10 mouse cellular contexts compared by ENCODE assay signal in the genomic region with DNA sequence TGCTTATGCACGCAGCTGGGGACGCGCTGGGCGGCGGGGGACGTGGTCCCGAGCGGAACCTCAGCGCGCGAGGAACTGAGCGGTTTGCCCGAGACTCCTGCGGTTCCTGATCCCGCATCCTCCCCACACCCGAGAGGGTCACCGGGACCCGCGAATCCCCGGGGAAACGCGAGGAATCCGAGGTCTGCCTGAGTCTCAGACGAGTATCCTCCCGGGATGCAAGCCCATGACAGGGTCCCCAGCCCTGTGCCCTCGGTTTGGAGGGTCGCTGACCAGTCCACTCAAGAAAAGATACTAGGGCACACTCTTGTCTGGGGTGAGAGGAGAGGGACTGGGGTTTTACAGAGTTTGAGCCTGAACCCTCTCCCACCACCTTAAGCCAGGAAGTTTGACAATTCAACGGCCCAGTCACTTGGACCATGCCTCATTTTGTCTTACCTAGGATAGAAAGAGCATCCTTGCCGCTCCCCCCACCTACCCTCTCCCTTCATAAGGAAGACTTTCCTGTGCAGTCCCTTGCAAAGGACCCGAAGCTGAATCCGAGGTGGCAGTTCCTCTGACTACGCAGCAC. TPM values are rescaled to one million over a fixed set of nuclear protein-coding genes. Genes with fewer than 3 reads are reported as not detected.
DNase-seq lines count a peak whose midpoint lies in the region; ATAC-seq and TF ChIP-seq lines count a peak whose summit lies in the region.
"Had no signal": no experiment of that assay in that cellular context is flagged by ENCODE, and none has a peak within 500 bp of the region (broad histone marks: within the 10 kb centered on the region; RNA-seq: fewer than 3 reads in every experiment).

No protein-coding gene starts in this region.

- peak overlapping the region; percentile 57 for H3ac ChIP-seq in myocyte (ENCODE audit: control insufficient read depth, insufficient read length)

- H3K4me3 ChIP-seq in kidney, embryonic 16.5 days (ENCODE audit: low read length), result peak overlapping the region; percentile 67
- H3K4me3 ChIP-seq in embryonic facial prominence, embryonic 12.5 days, result peak overlapping the region; percentile 73
- H3K4me3 ChIP-seq in intestine, embryonic 14.5 days (ENCODE audit: low read depth, low read length), result peak overlapping the region; percentile 55
- H3K4me3 ChIP-seq in myocyte, result no peak overlapping the region
- H3K4me3 ChIP-seq: erythroblast, embryonic 14.5 days had no signal

- peak overlapping the region; percentile 77 for H3K9ac ChIP-seq in kidney, embryonic 16.5 days (replicated peaks; ENCODE audit: low read length)
- H3K9ac ChIP-seq in embryonic facial prominence, embryonic 12.5 days, result peak overlapping the region; percentile 78
- H3K9ac ChIP-seq in intestine, embryonic 14.5 days (ENCODE audit: low read length), result peak overlapping the region; percentile 61

- peaks cover 6% of the 10 kb centered on the region; the same call in 1 of the 2 replicates for H3K4me1 ChIP-seq in kidney, embryonic 16.5 days (ENCODE audit: insufficient read depth, low read length)
- H3K4me1 ChIP-seq in embryonic facial prominence, embryonic 12.5 days, result no peaks in the 10 kb centered on the region
- H3K4me1 ChIP-seq in intestine, embryonic 14.5 days (replicated peaks; ENCODE audit: control insufficient read depth, insufficient read depth, low read length), result 0 out of 2 replicates have a peak, but pooled peaks cover 3% of the 10 kb centered on the region

- H3K27ac ChIP-seq in kidney, embryonic 16.5 days (ENCODE audit: low read length), result no peak overlapping the region
- H3K27ac ChIP-seq in embryonic facial prominence, embryonic 12.5 days, result no peak overlapping the region
- no peak overlapping the region for H3K27ac ChIP-seq in intestine, embryonic 14.5 days (ENCODE audit: low read depth)

- H3K36me3 ChIP-seq in kidney, embryonic 16.5 days (ENCODE audit: insufficient read depth, low read length), result no peaks in the 10 kb centered on the region
- H3K36me3 ChIP-seq in embryonic facial prominence, embryonic 12.5 days, result no peaks in the 10 kb centered on the region
- H3K36me3 ChIP-seq in intestine, embryonic 14.5 days (ENCODE audit: control insufficient read depth, insufficient read depth, low read length), result no peaks in the 10 kb centered on the region
- no peaks in the 10 kb centered on the region for H3K36me3 ChIP-seq in myocyte (ENCODE audit: control insufficient read depth, insufficient read depth)

- H3K4me2 ChIP-seq in kidney, embryonic 16.5 days (replicated peaks; ENCODE audit: low read depth, low read length), result peak overlapping the region; percentile 99
- peak overlapping the region; percentile 97 for H3K4me2 ChIP-seq in embryonic facial prominence, embryonic 12.5 days (replicated peaks)
- peak overlapping the region; percentile 95 for H3K4me2 ChIP-seq in intestine, embryonic 14.5 days (ENCODE audit: low read length)
- H3K4me2 ChIP-seq in myocyte (ENCODE audit: low read depth), result peak overlapping the region; percentile 58

- H3K79me2 ChIP-seq in myocyte (ENCODE audit: control insufficient read depth, insufficient read depth), result no peaks in the 10 kb centered on the region

- ATAC-seq in kidney, embryonic 16.5 days (ENCODE audit: low FRiP score, low TSS enrichment), result peak; percentile 3; the same call in 1 of the 2 replicates
- no peak for ATAC-seq in embryonic facial prominence, embryonic 12.5 days (ENCODE audit: insufficient number of reproducible peaks, insufficient read depth, low FRiP score, low TSS enrichment)
- ATAC-seq in intestine, embryonic 14.5 days (replicated peaks; ENCODE audit: low FRiP score, low TSS enrichment, low read depth), result no peak
- ATAC-seq in frontal cortex, adult (ENCODE audit: low TSS enrichment), result no peak; the same call in none of the 2 replicates

- DNase-seq in kidney, postnatal 14 days, result no peak
- peak; percentile 76 for DNase-seq in intestine, embryonic 14.5 days (ENCODE audit: low spot score)
- no peak for DNase-seq in layer of hippocampus, adult 8-10 months (ENCODE audit: low spot score in 2 of 2)
- DNase-seq in frontal cortex, postnatal 14 days (ENCODE audit: low spot score in 2 of 2), result no peak

- no peak for TF ChIP-seq POLR2A in myocyte (IDR thresholded peaks at IDR 0.05; ENCODE audit: insufficient read length, low read depth)

- no peaks in the 10 kb centered on the region for H3K9me3 ChIP-seq in kidney, embryonic 16.5 days (ENCODE audit: low read length)
- H3K9me3 ChIP-seq in embryonic facial prominence, embryonic 12.5 days, result no peaks in the 10 kb centered on the region
- H3K9me3 ChIP-seq in intestine, embryonic 14.5 days (ENCODE audit: control insufficient read depth, low read length), result no peaks in the 10 kb centered on the region

- peaks cover 28% of the 10 kb centered on the region for H3K27me3 ChIP-seq in kidney, embryonic 16.5 days (ENCODE audit: insufficient read depth, low read length)
- peaks cover 51% of the 10 kb centered on the region for H3K27me3 ChIP-seq in embryonic facial prominence, embryonic 12.5 days
- H3K27me3 ChIP-seq in intestine, embryonic 14.5 days (replicated peaks; ENCODE audit: control insufficient read depth, insufficient read depth, low read length), result peaks cover 45% of the 10 kb centered on the region
- H3K27me3 ChIP-seq in myocyte (ENCODE audit: control insufficient read depth, insufficient read depth, insufficient read length), result no peaks in the 10 kb centered on the region

- WGBS in kidney, embryonic 16.5 days, result 5% methylated on average over 32 of the region's 32 CpGs
- WGBS in embryonic facial prominence, embryonic 12.5 days, result 5% methylated on average over 32 of the region's 32 CpGs
- 6% methylated on average over 32 of the region's 32 CpGs for WGBS in intestine, embryonic 14.5 days

TF ChIP-seq in myocyte, 11 proteins besides CTCF, POLR2A, EP300 and RAD21:
- TF ChIP-seq TCF3 (IDR thresholded peaks at IDR 0.05; ENCODE audit: insufficient read length, low read depth), result no peak
- no peak for TF ChIP-seq MAX (IDR thresholded peaks at IDR 0.05; ENCODE audit: low read depth)
- TF ChIP-seq TCF12 (IDR thresholded peaks at IDR 0.05; ENCODE audit: insufficient read depth, poor library complexity, severe bottlenecking), result no peak
- no peak for TF ChIP-seq USF1 (IDR thresholded peaks at IDR 0.05; ENCODE audit: low read depth)
- no peak for TF ChIP-seq CEBPB (IDR thresholded peaks at IDR 0.05; ENCODE audit: insufficient read depth, poor library complexity, severe bottlenecking)

RNA-seq across cellular contexts. Expression of gene Bean1, which starts 0.9 kb away (rescaled TPM):
- polyA plus RNA-seq in kidney, embryonic 16.5 days (2015; fragmentation: Nextera tagmentation; extraction: Ambion mirVana), result 2.3 and 2.5 TPM in 2 replicates
- polyA plus RNA-seq in embryonic facial prominence, embryonic 12.5 days (2016; fragmentation: Nextera tagmentation; extraction: Ambion mirVana), result 0.92 and 1.4 TPM in 2 replicates
- polyA plus RNA-seq in intestine, embryonic 14.5 days (2014; fragmentation: Nextera tagmentation; extraction: Ambion mirVana), result 2.3 and 2.4 TPM in 2 replicates
- 0.34 TPM for polyA plus RNA-seq in myocyte (2012; fragmentation: generic; extraction: Trizol)
- total RNA-seq in layer of hippocampus, adult 8-10 months (2022), result 1 to 10 TPM; 5.6 to 8.5 (median 6.2) TPM
- total RNA-seq: MEL had no signal
- polyA plus RNA-seq: erythroblast, embryonic 14.5 days had no signal
